Mouse (Mus musculus) forebrain, embryonic 14.5 days (tissue): ENCODE results near the gene Clec11a. TPM values are rescaled to one million over a fixed set of nuclear protein-coding genes. Genes with fewer than 3 reads are reported as not detected.
A peak's percentile ranks its signal among the peaks of the same experiment; 100 is the strongest.

Experiments
- ATAC-seq: fragments of 200-750 bp; cut with Nextera tagmentation; 2 replicates; pipeline ENCODE4 v1.8.0; 2017; ENCODE audit warnings: mild to moderate bottlenecking, moderate library complexity
- DNase-seq: peaks from one replicate; pipeline ENCODE4 v3.0.0-alpha.2; 2015; ENCODE audit warnings: low spot score
- H3K27ac ChIP-seq: fragments of 300-500 bp; sonication (generic); 2 replicates; pipeline ENCODE4 v1.5.1; 2014; ENCODE audit warnings: low read depth, mild to moderate bottlenecking, control low read depth, low read length, moderate library complexity
- H3K27me3 ChIP-seq: fragments of 300-500 bp; sonication (generic); replicated peaks from 2 replicates; pipeline ENCODE4 v1.6.1; 2014; ENCODE audit warnings: low read length, control low read depth, mixed read lengths; ENCODE audit not compliant: control insufficient read depth, insufficient read depth
- H3K36me3 ChIP-seq: fragments of 300-500 bp; sonication (generic); 2 replicates; pipeline ENCODE4 v1.6.1; 2014; ENCODE audit warnings: low read length, control low read depth; ENCODE audit not compliant: control insufficient read depth, insufficient read depth
- H3K4me1 ChIP-seq: fragments of 300-500 bp; sonication (generic); 2 replicates; pipeline ENCODE4 v1.6.1; 2014; ENCODE audit warnings: antibody characterized with exemption, low read length, control low read depth; ENCODE audit not compliant: control insufficient read depth, insufficient read depth
- H3K4me2 ChIP-seq: fragments of 300-500 bp; sonication (generic); 2 replicates; pipeline ENCODE4 v1.6.1; 2014; ENCODE audit warnings: mild to moderate bottlenecking, control low read depth, low read length
- H3K4me3 ChIP-seq: fragments of 300-500 bp; sonication (generic); 2 replicates; pipeline ENCODE4 v1.5.1; 2014; ENCODE audit warnings: low read depth, low read length, control low read depth
- H3K9ac ChIP-seq: fragments of 300-500 bp; sonication (generic); 2 replicates; pipeline ENCODE4 v1.6.1; 2014; ENCODE audit warnings: mild to moderate bottlenecking, low read length, control low read depth, moderate library complexity
- H3K9me3 ChIP-seq: fragments of 300-500 bp; sonication (generic); replicated peaks from 2 replicates; pipeline ENCODE4 v1.6.1; 2016; ENCODE audit warnings: low read length, control low read depth, mixed read lengths; ENCODE audit not compliant: control insufficient read depth
- WGBS: fragments of 180-500 bp; shearing (Covaris S2); extraction: QIAGEN DNeasy Blood & Tissue Kit; methylation state at CpG from one replicate; pipeline ENCODE4 v1.1.7; 2014; 5-methylcytosine and 5-hydroxymethylcytosine counted together
- polyA plus RNA-seq: library from polyadenylated mRNA; unstranded; fragments of >200 nt; fragmentation: Nextera tagmentation; extraction: Ambion mirVana; gene quantifications from 2 replicates; pipeline ENCODE4 v1.2.1, GENCODE M21; 2014

Clec11a gene
- polyA plus RNA-seq, 1 experiment from 2014 or later: 4.5 TPM

DNA sequence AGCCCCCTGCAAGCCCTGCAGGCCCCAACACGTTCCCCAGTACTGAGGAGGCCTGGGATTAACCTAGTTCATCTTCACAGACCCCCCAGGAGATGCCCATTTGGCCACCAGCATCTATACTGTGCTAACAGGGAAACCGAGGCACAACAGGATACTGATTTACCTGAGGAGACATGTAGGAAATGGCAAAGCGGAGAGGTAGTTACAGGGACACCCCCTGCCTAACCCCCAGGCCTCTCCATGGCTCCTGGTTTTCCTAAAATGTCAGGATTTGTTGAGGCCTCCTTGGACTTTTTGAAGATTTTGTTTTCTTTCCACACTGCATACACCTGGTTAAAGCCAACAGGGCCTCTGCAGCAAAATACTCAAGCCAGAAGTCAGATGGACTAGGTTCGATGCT lies 49.4 kb downstream of the Clec11a start, which contains the start of gene Acp4:
Gene Acp4 (minus strand): TSS at position 101 of the 400 bp plus-strand sequence.
- Histone ChIP-seq H3K4me3 (no peak within 1 kb of the TSS), H3K36me3 (peaks cover 19% of the 10 kb centered on the region), H3K4me2 (no peak within 1 kb of the TSS), H3K9me3 (no peaks in the 10 kb centered on the region), H3K4me1 (no peaks in the 10 kb centered on the region), H3K27me3 (no peaks in the 10 kb centered on the region), H3K27ac (no peak within 1 kb of the TSS), H3K9ac (no peak within 1 kb of the TSS)
- ATAC-seq (no peak), DNase-seq (no peak)
- 77% methylated on average over 4 of the region's 4 CpGs for WGBS

DNA sequence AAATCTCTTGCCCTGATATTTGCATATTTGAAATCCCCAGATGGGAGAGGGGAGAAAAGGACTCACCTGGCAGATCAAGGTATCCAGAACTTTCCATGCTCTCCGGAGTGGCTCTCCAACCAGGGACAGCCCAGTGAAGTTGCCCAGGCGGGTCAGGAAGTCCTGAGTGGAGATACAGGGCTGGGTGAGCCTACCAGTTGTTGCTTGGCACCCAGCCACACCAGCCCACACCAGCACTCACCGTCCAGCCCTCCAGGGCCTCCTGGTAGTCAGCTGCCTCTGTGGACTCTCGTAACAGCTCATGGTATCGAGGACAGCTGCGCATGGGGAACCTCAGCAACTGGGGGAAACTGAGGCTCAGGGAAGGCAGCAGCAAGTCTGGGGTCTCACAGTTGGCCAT lies 51.8 kb downstream of the Clec11a start:
- ATAC-seq: no peak
- no peak overlapping the region for H3K4me3 ChIP-seq
- DNase-seq: no peak
- no peaks in the 10 kb centered on the region for H3K9me3 ChIP-seq
- no peaks in the 10 kb centered on the region for H3K27me3 ChIP-seq
- H3K9ac ChIP-seq: no peak overlapping the region
- no peak overlapping the region for H3K27ac ChIP-seq
- H3K4me2 ChIP-seq: no peak overlapping the region
- WGBS: 77% methylated on average over 6 of the region's 6 CpGs
- peaks cover 40% of the 10 kb centered on the region for H3K36me3 ChIP-seq
- H3K4me1 ChIP-seq: no peaks in the 10 kb centered on the region

DNA sequence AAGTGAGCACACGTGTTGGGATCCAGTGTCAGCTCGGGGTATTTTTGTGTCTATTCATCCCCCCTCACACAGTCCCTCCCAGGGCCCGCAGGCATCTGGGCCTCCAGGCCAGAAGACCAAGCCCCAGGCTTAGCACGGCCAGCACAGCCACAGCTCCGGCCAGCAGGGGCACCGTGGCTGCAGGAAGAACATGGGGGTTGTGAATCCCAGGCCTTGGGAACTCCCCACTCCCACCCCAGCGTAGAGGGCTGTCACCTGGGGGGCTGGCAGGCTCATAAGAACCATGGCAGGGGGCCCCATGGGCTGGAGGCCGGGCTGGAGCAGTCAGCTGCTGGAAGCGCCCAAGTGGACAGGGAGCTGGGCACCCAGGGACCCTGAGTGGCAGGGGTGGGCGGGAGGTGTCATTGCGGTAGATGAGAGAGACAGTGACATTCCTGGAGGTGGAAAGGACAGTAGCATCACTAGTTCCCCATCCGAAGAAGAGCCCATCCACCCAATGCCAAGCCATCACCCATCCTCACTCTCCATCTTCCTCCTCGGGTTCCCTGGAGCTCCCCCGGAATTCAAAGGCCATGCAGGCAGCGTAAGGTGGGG lies 53.6 kb downstream of the Clec11a start:
- 0 out of 2 replicates have a peak overlapping the region, but pooled peaks have one; percentile 8 for H3K9ac ChIP-seq
- 63% methylated on average over 15 of the region's 15 CpGs for WGBS
- no peak overlapping the region for H3K27ac ChIP-seq

More for the DNA sequence above, 53.6 kb downstream of the Clec11a start:
- ATAC-seq: no peak
- Histone ChIP-seq H3K4me3 (no peak overlapping the region), H3K36me3 (peaks cover 58% of the 10 kb centered on the region), H3K4me1 (peaks cover under 1% of the 10 kb centered on the region; the same call in 1 of the 2 replicates), H3K27me3 (no peaks in the 10 kb centered on the region), H3K4me2 (no peak overlapping the region), H3K9me3 (no peaks in the 10 kb centered on the region)
- no peak for DNase-seq

Other genes starting within 250 kb of the Clec11a start
- gene Klk1b21, start 204.6 kb downstream of the Clec11a start, polyA plus RNA-seq: not detected in 2 replicates
- gene Klk1b22, start 194.2 kb downstream of the Clec11a start, polyA plus RNA-seq: not detected in 2 replicates
- gene Klk1b16, start 170.1 kb downstream of the Clec11a start, polyA plus RNA-seq: not detected in 2 replicates
- not detected in 2 replicates for gene Klk1b24, start 118.7 kb downstream of the Clec11a start, polyA plus RNA-seq
- not detected in 2 replicates for gene Klk1b3, start 108.7 kb downstream of the Clec11a start, polyA plus RNA-seq
- not detected in 2 replicates for gene Klk1b4, start 99.5 kb downstream of the Clec11a start, polyA plus RNA-seq
- not detected in 2 replicates for gene Klk1b5, start 91.0 kb downstream of the Clec11a start, polyA plus RNA-seq
- gene Klk1, start 81.5 kb downstream of the Clec11a start, polyA plus RNA-seq: not detected in 2 replicates
- not detected in 2 replicates for gene Gm36864, start 70.7 kb downstream of the Clec11a start, polyA plus RNA-seq
- gene 1700028J19Rik, start 60.2 kb downstream of the Clec11a start, polyA plus RNA-seq: 1.9 and 2.4 TPM in 2 replicates
- 162 and 186 TPM in 2 replicates for gene 2410002F23Rik, start 60.2 kb downstream of the Clec11a start, polyA plus RNA-seq
- not detected in 2 replicates for gene Acp4, start 49.5 kb downstream of the Clec11a start, polyA plus RNA-seq
- not detected in 2 replicates for gene Gm15517, start 45.5 kb downstream of the Clec11a start, polyA plus RNA-seq
- gene Shank1, start 3.4 kb upstream of the Clec11a start, polyA plus RNA-seq: 9.5 and 15.1 TPM in 2 replicates
- gene Syt3, start 77.2 kb upstream of the Clec11a start, polyA plus RNA-seq: 19.0 and 25.3 TPM in 2 replicates
- gene 1700008O03Rik, start 78.9 kb upstream of the Clec11a start, polyA plus RNA-seq: 0.63 and 0.86 TPM in 2 replicates
- gene Lrrc4b, start 122.1 kb upstream of the Clec11a start, polyA plus RNA-seq: 20.8 and 22.1 TPM in 2 replicates
- 5.3 TPM in 2 replicates for gene Aspdh, start 158.5 kb upstream of the Clec11a start, polyA plus RNA-seq
- 49.3 and 50.5 TPM in 2 replicates for gene Josd2, start 161.1 kb upstream of the Clec11a start, polyA plus RNA-seq
- gene Emc10, start 189.6 kb upstream of the Clec11a start, polyA plus RNA-seq: 147 and 154 TPM in 2 replicates
- 13.0 and 24.0 TPM in 2 replicates for gene Fam71e1, start 189.7 kb upstream of the Clec11a start, polyA plus RNA-seq
- 0.10 TPM in 2 replicates for gene Mybpc2, start 217.8 kb upstream of the Clec11a start, polyA plus RNA-seq
- gene Spib, start 225.2 kb upstream of the Clec11a start, polyA plus RNA-seq: not detected in 2 replicates
- gene Pold1, start 241.9 kb upstream of the Clec11a start, polyA plus RNA-seq: 32.6 and 33.0 TPM in 2 replicates
- gene Nr1h2, start 247.0 kb upstream of the Clec11a start, polyA plus RNA-seq: 72.6 and 78.2 TPM in 2 replicates